Mouse (Mus musculus) T-helper 2 cell (primary cell): ENCODE measurements at regions not wholly inside any gene's neighbourhood (a gene's known extent, or its start where the extent isn't known, plus 50 kb on each side); places are given as distances from the start of the nearest gene placed in this dataset.

Source experiments
- in situ Hi-C: fragments of 300-600 bp; cut with MboI, MseI; formaldehyde crosslinking; loops from one replicate; pipeline ENCODE4 v1.15.1; 2025; ENCODE audit warnings: high pct_unique_total_duplicates

DNA sequence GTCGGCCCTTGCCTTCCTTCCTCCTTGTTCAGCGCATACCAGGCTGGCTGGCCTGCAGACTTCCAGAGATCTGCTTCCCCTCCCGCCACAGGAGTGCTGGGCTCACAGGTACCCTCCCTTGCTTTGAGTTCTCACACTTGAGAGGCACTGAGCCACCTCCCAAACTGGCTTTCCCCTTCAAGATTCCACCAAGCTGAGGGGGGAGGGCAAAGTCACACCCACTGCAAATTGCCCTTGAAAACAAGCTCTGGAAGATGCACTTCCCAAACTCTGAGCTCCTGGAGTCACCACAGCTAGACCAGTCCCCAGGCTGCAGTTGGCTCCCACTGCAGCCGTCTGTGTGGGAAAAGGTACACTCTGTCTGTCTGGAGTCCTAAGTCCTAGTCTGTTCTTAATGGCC lies 142.1 kb upstream of the Slc22a12 start:
- in situ Hi-C loops: loop anchor here (5.0 to 25.0 kb wide), 3 partner anchors 137 to 698 kb away; partner anchors contain the start of genes Cdc42bpg and Slc22a20

DNA sequence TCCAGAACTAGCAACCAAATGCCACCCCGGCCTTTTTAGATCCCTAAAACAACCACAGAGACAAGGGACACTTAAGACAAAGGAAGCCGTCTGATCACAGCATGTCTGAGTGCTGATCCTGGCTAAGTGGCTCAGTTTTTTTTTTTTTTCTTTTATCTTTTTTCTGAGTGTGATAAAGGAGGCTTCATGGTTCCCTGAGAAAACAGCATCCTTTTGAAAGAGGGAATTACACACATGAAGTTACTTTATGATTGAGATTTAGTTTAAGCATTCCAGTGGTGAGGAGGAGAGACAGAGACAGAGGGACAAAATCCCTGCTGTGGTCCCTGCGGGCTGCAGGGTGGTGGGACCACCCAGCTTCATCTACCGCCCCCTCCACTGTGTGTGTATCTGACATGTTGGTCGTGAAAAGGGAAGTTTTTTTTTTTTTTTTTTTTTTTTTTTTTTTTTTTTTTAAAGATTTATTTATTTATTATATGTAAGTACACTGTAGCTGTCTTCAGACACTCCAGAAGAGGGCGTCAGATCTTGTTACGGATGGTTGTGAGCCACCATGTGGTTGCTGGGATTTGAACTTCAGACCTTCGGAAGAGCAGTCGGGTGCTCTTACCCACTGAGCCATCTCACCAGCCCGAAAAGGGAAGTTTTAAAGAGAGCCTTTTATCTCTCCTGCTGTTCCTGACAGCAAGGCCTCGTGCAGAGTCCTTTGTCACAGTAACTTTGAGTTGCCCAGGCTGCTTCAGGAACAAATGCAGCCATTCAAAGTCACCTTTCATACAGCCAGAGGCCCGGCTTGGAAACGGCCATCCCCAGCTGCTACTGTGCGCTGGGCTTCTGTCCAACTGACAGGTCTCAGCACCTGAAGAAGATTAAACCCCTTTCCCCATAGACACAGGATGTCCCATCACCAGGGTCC lies 136.8 kb upstream of the Slc22a12 start:
- in situ Hi-C loops: loop anchor here (5.0 to 25.0 kb wide), 3 partner anchors 143 to 692 kb away; partner anchors contain the start of genes Cdc42bpg and Slc22a20

DNA sequence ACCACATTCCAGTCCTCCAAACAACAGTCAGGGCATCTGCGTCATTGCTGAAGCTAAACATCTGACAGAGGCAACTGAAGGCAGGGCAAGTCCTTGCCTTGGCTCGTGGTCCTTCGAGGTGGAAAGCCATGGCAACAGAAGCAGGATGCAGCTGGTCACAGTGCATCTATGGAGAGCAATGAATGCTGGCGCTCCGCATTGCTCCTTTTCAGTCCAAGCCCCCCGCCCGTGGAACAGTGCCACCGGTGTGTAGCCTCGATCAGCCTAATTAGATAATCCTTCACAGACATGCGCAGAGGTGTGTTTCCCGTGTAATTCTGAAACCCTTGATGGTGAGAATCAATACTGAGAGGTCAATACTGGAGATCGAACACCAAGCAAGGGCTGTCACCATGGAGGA lies 134.7 kb upstream of the Slc22a12 start:
- in situ Hi-C loops: loop anchor here (25.0 kb wide), 1 partner anchor 690 kb away; the partner anchor contains the start of gene Slc22a20

DNA sequence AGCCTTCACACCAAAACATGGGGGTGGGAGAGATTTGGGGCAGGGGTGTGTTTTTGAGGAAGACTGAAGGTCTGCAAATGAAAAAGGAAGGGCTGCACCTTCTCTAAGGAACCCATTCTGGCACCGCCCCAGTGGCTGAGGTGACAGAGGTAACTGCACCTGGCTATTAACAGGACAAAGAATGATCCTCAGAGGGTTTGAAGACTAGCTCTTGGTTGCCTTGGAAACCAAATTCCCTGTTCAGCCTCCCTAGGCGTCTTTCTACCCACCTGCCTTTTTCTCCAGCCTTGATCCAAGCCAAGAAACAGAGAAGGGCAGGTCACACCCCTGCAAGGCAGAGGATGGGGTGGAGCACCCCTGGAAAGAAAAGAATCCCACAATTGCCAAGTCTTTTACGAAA lies 132.8 kb upstream of the Slc22a12 start:
- in situ Hi-C loops: loop anchor here (25.0 kb wide), 1 partner anchor 688 kb away; the partner anchor contains the start of gene Slc22a20

DNA sequence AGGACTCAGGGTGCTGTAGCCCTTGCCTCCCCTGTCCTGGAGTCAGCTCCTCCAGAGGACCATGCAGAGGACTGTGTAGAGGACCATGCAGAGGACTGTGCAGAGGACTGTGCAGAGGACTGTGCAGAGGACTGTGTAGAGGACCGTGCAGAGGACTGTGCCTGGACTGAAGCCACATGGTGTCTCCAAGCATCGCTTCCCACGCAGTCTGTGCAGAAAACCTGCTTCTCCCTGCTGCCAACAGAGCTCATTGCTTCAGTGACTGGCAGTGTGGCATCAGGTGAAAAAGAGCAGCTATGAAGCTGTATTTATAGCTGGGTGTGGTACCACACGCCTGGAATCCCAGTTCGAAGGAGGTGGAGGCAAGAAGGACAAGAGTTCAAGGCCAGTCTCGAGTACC lies 128.9 kb upstream of the Slc22a12 start:
- in situ Hi-C loops: no loop called here

DNA sequence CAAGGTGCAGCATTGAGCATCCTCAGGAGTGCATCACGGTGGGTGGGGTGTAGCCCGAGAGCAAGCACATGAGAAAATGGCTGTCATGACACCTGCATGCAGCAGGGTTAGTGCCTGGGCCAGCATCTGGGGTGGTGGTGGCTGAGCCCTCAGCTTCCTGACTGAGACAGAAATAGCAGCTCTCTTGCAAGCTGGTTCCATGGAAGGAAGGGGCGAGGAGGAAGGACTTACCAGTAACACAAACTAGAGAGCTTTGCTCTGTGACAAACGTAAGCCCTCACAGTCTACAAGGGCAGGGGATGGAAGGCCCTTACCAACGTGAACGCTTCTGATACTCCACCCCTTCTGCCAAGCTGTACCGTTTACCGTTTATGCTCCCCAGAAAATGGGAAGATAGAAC lies 127.0 kb upstream of the Slc22a12 start:
- in situ Hi-C loops: loop anchor here (10.0 kb wide), 1 partner anchor 175 kb away; no protein-coding TSS in a partner anchor

DNA sequence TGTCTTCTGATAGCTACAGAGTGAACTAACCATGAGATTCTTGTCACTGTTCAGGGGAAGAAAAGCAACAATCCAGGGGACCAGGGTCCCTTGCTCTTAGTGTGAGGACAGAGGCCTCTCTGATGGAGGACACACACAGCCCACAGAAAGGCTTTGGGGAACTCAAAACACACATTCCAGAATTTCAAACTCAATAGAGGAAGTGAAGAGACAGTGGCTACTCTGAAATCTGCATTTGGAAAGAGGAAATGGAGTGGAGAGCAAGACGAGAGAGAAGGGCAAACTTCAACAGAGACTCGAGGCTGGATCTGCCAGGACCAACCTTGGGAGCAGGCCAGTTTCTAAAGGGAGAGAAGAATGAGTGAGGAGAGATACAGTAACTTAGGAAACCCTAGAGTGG lies 125.7 kb upstream of the Slc22a12 start:
- in situ Hi-C loops: loop anchor here (10.0 kb wide), 1 partner anchor 174 kb away; no protein-coding TSS in a partner anchor

DNA sequence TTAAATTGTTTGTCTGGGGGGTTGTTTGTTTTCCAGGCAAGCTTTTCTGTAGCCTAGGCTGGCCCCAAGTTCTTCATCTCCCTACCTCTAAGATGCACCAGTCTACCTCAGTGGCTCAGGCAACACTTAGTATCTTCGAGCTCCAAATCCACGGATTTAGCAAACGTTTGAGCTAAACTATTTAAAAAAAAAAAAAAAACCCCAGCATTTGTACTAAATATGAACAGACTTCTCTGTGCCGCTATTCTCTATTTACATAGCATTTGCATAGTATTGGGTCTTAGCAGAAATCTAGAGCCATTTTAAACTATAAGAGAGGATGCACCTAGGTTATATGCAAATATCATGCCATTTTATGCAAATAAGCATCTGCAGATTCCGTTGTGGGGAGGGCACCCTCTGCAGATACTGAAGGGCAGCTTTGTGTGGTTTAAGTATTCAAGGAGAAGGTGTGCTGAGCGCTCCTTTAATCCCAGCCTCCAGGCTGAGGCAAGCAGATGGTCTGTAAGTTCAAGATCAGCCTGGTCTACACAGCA lies 123.4 kb upstream of the Slc22a12 start:
- in situ Hi-C loops: loop anchor here (10.0 kb wide), 1 partner anchor 171 kb away; no protein-coding TSS in a partner anchor

DNA sequence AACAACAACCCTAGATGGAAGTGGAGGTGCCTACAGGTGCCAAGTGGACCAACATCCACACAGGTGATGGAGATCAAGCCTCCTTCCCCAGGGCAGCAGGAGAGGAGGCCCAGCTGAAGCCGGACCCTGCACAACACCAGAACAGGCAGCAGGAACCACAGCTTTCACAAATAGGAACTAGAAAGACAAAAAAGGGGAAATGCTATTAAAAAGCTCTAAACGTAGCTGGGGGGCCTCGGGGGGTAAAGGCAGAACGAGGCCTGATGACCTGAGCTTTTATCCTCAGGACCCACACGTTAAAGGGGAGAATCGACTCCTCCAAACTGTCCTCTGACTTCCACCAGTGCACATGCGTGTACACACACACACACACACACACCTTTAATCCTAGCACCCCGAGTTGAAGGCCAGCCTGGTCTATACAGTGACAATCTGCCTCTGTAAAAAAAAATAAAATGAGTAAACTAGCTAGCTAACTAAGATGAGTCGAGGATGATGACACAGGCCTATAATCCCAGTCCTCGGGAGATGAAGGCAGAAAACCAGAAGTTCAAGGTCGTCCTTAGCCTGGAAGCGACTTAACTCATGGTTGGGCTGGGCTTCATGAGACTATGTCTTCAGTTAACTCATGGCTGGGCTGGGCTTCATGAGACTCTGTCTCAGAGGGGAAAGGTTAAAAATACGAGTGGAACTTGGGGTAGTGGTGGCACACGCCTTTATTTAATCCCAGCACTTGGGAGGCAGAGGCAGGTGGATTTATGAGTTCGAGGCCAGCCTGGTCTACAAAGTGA lies 122.6 kb upstream of the Slc22a12 start:
- in situ Hi-C loops: loop anchor here (10.0 kb wide), 1 partner anchor 171 kb away; no protein-coding TSS in a partner anchor

DNA sequence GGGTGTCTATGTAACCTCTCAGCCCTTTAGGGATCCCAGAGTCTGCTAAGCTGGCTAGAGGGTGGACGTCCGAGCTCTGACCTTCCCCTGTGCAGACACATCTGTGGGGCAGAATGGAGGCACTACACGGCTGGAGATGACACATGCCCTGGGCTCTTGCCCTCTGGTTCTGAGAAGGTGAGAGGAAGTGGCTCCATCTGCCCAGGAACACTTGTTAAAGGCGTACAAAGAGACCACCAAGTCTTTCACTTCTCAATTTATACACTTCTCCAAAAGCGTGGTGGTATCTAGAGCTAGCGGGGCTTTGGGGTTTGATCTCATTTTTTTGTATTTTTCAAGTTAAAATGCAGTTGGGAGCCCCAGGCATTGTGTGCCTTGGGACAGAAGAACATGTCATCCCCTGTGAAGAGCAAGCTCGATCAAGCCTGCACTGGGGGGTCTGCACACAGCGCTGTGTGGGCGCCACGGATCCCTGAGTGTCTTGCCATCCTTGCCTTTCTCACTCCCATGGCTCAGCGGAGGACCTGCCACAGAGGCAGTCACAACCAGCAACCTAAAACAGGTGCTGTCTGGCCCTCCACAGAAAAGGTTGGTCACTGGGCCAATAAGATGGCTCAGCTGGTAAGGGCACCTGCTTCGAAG lies 121.6 kb upstream of the Slc22a12 start:
- in situ Hi-C loops: loop anchor here (10.0 kb wide), 1 partner anchor 170 kb away; no protein-coding TSS in a partner anchor

DNA sequence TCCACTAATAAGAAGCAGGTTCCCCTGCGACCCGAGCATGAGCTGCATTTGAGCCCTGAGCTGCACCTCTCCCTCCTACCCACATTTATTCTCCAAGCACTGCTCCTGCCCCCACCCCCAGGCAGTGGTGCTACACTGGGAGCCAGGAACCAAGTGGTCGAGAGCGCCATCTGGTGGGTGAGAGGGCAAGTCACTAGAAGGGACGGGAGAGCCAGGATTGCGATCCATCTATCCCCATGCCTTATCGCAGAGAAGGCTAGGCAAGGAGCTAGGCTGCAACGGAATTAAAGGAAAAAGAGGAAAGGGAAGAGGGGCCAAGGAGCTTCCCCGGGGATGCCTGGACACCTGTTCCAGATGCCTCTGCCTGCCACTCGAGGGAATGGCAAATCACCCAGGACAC lies 120.6 kb upstream of the Slc22a12 start:
- in situ Hi-C loops: loop anchor here (10.0 kb wide), 1 partner anchor 169 kb away; no protein-coding TSS in a partner anchor

DNA sequence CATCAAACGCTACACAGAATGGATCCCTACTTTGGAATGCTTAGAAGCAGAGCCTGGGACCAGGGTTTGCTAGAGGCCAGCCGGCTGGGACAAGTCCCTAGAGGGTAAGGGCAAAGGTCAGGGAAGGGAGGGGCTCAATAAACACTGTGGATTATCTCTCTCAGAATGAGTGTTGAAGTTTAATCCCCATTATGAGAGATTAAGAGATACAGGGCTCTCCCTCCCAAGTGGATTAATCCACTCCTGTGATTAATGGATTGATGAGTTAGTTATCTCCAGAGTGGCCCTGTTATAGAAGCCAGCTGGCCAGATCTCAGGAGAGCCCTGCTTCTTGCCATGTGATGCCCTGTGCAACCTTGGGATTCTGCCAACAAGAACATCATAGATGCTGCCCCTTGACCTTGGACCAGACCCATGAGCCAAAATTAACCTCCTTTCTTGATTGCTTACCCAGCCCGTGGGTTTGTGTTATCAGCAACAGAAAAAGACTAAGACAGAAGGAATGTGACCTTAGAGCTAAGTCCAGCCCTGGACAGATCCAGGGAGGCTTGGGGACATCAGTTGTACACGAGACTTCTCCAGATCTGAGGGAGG lies 119.6 kb upstream of the Slc22a12 start:
- in situ Hi-C loops: loop anchor here (10.0 kb wide), 1 partner anchor 168 kb away; no protein-coding TSS in a partner anchor

DNA sequence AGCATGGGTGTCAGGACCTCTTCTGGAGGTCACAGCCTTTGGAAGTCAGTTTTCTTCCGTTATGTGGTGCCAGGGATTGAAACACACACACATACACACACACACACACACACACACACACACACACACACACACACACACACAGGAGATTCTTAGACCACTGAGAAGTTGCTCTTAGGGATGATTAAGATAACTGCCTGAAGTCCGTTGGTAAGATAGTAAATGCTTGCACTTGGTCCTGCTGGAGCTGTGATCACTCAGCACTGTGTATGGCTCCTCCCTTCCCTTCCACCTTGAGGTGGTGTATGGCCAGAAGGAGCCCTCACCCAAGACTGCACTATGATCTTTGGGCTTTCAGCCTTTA lies 118.7 kb upstream of the Slc22a12 start:
- in situ Hi-C loops: loop anchor here (10.0 kb wide), 1 partner anchor 167 kb away; no protein-coding TSS in a partner anchor

DNA sequence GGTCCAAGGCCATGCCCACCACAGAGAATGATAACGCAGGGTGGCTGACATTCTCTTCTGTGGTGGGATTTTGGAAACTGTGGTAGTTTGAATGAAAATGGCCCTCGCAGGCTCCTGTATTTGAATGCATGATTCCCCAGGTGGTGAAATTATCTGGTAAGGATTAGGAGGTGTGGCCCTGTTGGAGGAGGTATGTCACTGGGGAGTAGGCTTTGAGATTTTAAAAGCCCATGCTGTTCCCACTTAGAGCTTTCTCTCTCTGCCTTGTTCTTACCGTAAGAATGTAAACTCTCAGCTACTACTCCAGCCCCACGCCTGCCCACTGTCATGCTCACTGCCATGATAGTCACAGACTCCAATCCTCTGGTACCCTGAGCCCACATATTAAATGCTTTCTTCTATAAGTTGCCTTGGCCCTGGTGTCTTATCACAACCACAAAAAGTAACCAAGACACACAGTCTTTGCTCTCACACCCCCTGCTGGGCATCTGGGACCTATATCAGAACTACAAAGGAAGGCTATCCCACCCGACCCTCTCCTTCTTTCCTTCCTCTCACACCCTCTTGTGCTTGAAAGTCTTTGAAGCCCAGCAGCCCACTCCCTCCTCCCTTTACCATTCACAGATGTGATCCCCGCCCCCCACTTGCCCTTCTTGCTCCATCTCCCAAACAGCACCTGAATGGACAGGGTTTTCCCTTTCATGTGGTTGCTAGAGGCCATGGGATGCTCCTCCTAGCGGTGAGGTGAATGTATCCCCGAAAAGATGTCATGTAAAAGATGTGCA lies 118.1 kb upstream of the Slc22a12 start:
- in situ Hi-C loops: loop anchor here (10.0 kb wide), 1 partner anchor 166 kb away; no protein-coding TSS in a partner anchor

DNA sequence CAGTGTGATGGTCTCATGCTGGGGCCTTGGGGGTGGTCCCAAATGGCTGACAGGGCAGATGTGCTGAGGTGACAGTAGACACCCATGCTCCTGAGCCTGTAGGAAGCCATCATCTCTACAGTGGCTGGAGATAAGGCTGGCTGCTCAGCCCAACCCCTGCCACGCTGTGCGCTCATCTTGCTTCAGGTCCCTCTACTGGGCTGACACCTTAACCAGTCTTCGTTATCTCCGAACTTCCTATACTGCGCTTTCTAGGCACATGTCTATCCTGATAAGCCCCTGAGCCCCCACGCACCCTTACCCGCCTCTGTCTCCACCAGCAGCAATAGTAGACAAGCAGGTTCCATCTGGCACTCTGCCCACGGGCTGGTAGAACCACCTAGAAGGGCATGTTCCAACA lies 117.3 kb upstream of the Slc22a12 start:
- in situ Hi-C loops: loop anchor here (10.0 kb wide), 1 partner anchor 165 kb away; no protein-coding TSS in a partner anchor

DNA sequence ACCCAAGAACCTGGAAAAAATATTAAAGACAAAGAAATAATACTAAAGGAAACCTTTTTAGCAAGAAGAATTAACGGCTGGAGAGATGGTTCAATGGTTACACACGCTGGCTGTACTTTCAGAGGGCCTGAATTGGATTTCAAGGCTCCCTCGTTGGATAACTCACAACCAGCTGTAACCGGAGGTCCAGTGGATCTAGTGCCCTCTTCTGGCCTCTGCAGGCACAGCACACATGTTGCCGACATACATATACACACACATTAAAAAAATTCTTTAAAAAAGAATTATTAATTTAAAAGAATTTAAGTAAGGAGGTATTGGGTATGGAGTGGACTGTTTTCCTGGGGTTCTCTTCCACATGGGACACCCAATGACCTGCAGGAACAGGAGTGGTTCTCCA lies 111.7 kb upstream of the Slc22a12 start:
- in situ Hi-C loops: loop anchor here (5.0 to 10.0 kb wide), 3 partner anchors 137 to 430 kb away; no protein-coding TSS in a partner anchor

DNA sequence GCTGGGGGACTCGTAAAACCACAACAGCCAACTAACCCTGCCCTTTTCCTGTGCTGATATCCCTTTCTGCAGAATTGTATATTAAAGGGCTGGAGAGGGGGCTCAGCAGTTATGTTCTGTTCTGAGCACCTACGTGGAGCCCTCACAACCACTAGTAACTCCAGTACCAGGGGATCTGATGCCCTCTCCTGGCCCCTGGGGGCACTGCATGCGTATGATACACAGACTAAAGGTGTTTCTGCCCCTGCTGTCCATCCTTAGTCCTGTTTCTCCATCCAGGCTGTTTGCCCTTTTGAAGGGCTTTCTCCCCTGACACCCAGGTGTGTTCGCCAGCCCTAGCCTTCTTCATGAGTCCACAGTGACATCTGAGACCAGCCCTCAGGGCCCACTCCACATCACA lies 109.9 kb upstream of the Slc22a12 start:
- in situ Hi-C loops: loop anchor here (5.0 to 10.0 kb wide), 3 partner anchors 135 to 432 kb away; no protein-coding TSS in a partner anchor

DNA sequence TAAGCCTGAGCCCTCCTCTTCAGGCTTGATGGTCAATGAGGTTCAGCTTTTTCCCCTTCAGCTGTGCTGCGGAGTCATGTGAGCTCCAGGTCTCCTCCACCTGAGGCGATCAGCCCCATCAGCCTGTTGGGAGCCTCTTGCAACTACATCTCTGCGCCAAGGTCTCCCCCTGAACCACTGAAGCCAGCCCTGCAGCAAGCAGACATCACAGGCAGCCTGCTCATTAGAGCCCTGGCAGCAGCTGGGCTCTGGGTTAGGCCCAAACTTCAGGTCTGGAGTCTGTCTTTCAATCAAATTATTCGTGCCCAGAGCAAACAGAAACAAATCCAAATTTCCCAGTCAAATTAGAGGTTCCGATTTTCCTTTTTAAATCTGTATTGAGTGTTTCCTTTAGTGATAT lies 108.4 kb upstream of the Slc22a12 start:
- in situ Hi-C loops: loop anchor here (5.0 to 10.0 kb wide), 3 partner anchors 134 to 434 kb away; no protein-coding TSS in a partner anchor

DNA sequence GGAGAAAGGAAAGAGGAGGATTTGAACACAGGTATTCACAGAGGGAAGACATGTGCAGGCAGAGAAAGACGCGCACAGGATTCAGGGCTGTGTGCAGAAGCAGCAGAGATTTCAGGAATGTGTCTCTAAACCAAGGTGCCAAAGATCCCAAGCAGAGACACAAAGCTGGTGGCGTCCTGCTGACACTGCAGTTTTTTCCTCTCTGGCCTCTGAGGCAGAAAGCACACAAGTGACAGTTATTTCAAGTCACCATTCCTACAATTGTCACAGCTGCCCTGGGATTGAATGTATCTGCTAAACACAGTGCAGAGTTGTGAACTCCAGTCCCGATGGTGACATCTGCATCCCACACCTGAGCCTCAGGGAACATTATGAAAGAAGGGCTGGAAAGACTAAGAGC lies 107.1 kb upstream of the Slc22a12 start:
- in situ Hi-C loops: loop anchor here (5.0 to 25.0 kb wide), 4 partner anchors 133 to 488 kb away; no protein-coding TSS in a partner anchor
